Mouse (Mus musculus) cerebellum, adult 9-11 months (tissue): ENCODE measurements at regions not wholly inside any gene's neighbourhood (a gene's known extent, or its start where the extent isn't known, plus 50 kb on each side); places are given as distances from the start of the nearest gene placed in this dataset.

Experiments
- DNase-seq: peaks from one replicate; pipeline ENCODE4 v3.0.0; 2022

GRCm38 (mm10) chr1:122273579-122273978 is 705.8 kb upstream of the Ddx18 start:
- DNase-seq = peak; percentile 40

- DNase-seq = no peak
Observed at GRCm38 (mm10) chr1:122243031-122243430, 675.2 kb upstream of the Ddx18 start.

DNA sequence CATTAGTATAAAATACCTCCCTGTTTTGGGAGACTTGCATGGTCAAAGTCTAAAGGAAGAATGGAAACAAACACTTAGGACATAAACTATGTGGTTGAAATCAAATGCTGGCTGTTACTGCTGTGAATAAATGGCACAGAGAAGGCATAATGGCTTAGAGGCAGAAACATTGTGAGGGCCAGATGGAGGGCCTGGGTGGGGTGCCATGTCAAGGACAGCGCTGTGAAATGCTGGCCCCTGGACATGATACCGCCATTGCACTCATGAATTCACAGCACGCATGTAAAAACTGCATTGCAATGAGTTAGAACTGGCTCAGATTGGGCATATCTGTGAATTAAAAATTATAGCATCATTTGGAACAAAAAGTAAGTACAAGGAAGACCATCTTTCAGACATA is 673.7 kb upstream of the Ddx18 start:
- DNase-seq = no peak

GRCm38 (mm10) chr1:122230442-122230841 is 662.7 kb upstream of the Ddx18 start:
- no peak for DNase-seq

- no peak for DNase-seq
Observed at GRCm38 (mm10) chr1:122212484-122212883, 644.7 kb upstream of the Ddx18 start.

GRCm38 (mm10) chr1:122208619-122209018 is 640.8 kb upstream of the Ddx18 start:
- DNase-seq = no peak

DNA sequence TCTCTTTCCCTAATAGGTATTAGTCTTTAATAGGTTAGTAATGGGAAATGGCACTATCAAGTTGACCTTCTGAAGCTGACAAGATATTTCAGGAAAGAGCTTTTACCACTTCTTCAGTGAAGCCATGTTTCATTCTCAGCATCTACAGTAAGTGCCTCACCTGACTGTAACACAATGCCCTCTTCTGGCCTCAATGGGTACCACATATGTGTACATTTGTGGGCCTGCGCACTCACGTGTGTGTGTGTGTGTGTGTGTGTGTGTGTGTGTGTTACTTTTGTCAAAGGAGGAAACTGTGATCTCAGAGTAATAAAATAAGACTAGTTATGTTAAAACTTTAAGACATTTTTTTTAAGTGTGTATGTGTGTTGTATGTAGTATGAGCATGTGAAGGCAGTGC is 601.8 kb upstream of the Ddx18 start:
- DNase-seq = no peak

DNA sequence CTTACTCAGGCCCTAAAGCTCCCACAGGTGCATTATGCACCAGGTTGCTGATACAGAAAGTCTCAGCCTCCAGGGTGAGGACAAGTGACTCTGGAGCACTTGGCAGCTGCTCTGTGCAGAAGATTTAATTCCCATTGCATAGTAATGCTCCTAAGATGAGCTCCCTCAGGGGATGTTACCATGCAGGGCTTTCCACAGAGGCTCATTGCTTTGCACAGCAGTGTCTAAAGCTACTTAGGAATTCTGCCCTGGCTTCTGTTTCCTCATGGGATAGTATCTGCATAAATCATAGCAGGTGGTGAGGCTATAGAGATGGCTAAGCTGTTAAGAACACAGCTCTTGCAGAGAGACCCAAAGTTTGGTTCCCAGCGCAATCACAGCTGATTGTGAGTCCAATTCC is 594.0 kb upstream of the Ddx18 start:
- DNase-seq = no peak

DNA sequence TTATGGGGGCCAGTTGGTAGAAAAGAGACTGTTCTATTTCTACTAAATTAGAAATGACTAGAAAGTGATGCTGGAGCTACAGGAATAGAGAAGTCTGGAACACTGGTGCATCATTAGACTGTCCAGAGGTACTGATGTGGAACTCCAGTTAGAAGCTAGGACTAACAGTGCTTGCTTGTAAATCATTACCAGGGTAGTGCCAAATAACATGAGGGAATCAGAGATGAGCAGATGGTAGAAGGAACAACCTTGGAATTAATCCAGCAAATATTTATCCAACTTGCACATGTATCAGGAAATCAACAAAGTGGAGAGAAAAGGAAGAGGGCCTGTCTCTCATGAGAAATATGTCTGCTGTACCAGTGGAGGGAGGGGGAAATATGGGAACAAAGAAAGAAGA is 573.6 kb upstream of the Ddx18 start:
- DNase-seq = peak; percentile 6

GRCm38 (mm10) chr1:122123954-122124353 is 556.2 kb upstream of the Ddx18 start:
- DNase-seq = no peak

GRCm38 (mm10) chr1:122095726-122096125 is 527.9 kb upstream of the Ddx18 start:
- DNase-seq = no peak

DNA sequence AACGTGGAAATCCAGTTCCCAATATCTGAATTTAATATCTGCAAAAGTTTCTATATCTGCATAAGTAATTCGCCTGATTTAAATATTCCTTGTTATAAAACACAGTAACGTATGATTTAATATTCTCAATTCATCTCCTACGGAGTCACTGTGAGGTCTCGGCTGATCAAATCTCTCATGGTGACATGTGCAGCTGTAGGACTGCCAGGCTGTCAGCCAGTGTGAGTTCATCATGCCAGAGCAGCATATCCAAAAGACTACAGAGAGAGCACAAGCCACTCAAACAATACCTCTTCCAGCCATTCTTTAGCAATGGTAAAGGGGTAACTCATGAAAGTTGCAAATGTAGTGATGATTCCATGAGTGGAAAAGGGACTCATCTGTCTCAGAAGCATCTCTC is 514.7 kb upstream of the Ddx18 start:
- DNase-seq = no peak

GRCm38 (mm10) chr1:122076085-122076484 is 508.3 kb upstream of the Ddx18 start:
- DNase-seq = no peak

DNA sequence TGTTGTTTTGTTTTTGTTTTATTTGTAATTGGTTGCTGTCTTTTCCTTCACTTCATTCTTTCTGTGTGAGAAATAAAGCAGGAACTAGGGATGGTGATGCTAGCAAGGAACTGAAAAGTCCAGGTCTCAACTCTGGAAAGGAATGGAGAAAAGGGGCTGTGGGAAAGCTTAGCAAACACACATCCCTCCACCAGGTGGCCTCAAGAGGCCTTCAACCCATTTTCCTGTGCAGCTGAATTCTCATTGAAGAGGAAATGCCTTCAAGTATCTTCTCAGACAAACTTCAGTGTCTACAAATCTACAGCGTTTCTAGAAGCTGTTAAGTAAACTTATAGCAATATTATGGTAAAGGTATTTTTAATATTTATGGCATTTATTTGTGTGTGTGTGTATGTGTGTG is 487.4 kb upstream of the Ddx18 start:
- DNase-seq = no peak

DNA sequence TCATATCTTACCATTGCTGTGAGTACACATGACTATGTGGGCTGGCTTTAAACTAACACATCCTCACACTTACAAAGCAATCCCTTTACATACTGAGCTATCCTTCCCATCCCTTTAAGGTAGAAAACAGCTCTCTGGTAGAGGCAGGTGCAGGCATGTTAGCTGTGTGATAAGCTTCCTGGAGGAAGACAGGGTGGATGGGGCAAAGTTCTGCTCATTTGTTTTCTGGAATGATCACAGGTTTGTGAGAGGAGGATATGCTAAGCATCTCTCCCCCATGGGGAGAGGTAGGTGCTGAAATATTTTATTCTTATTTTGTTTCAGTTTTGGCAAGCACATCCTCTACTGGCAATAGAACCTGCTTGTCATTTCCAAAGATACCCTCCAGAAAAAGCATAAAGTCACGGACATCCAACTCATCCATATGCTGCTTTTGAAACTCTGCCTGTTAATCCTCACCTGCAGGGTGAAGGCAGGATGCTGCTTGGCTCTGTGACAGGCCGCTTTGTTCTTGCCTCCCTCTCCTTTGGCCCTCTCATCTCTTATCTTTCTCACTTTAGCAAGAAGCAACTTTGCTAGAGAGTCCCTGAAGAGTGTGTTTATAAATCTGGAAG is 480.4 kb upstream of the Ddx18 start:
- DNase-seq = peak; percentile 75

DNA sequence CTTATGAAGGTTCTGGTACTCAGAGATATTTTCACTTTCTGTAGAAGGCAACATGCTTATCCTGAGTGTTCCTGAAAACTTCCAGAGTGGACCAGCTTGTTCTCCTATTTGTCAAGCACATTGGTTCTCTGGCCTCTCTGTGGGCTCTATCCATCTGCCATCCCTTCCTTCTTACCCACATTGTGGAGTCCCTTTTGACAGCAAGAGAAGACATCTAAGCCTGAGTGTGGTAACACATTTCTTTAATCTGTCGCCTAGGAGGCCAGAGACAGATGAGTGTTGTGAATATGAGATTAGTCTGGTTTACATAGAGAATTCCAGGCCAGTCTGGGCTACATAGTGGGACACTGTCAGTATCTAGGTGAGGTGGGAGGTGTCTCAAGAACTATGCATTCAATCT is 476.1 kb upstream of the Ddx18 start:
- no peak for DNase-seq

DNA sequence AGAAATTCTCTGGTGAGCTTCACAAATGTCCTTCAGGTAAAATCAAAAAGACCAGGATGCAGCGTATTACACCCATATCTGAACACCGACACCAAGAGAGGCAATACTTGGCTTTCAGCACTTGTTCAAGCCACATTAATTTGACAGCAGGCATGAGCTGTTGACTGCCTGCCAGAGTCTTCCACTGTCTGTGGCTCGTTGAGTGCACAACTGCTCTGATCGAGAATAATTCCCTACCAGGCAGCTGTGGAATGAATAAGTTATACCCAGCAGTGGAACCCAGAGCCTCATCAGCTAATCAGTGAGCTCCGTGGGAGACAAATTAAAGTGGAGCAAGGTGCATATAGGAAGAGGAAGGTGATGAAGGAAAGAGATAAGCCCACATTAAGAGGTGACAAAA is 475.3 kb upstream of the Ddx18 start:
- DNase-seq = no peak

DNA sequence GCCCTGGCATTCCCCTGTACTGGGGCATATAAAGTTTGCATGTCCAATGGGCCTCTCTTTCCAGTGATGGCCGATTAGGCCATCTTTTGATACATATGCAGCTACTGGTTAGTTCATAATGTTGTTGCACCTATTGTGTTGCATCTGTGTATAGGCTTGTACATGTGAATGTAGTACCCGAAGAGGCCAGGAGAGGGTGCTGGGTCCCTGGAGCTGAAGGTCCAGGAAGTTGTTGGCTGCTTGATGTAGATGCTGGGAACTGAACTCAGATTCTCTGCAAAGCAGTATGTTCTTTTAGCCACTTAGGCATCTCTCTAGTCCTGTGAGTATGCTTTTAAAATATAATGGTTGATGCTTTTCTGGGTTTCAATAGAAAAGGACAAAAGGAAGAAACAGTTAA is 440.0 kb upstream of the Ddx18 start:
- no peak for DNase-seq

DNA sequence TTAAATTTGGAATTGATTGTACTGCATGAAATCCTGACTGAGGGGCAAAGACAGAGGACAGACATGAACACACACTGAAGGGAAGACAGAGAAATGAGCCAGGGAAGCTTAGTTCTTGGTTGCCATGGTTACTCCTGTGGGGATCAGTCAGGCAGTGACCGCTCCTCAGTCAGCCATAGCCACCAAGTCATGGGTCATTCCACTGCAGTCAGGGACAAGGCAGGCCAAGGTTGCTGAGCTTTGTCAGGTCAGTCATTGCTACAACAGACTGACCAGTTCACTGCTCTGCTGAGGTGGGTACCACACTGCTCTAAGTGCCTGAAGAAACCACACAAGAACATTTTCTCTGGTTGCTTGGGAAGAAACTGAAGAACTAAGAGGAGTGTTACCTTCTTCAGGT is 428.7 kb upstream of the Ddx18 start:
- DNase-seq = no peak

DNA sequence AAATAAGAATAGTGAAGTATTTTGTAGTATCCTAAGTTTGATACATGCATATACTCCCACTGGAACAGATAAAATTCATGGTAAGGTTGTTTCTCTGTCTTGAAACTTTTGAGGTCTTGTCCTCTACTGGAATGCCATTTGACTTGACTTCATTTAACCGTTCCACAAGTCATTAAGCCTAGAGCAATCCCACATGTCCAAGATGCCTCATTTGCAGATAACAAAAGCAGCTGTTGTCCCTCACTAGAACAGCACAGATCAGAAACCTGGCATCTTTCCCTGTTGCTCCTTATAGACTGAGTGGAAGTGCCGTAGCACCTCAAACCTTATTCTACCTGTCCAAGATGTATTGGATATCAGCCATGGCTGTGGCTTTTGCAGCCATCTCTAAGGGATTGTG is 422.9 kb upstream of the Ddx18 start:
- DNase-seq = no peak

- no peak for DNase-seq
Observed at GRCm38 (mm10) chr1:121958942-121959341, 391.2 kb upstream of the Ddx18 start.

DNA sequence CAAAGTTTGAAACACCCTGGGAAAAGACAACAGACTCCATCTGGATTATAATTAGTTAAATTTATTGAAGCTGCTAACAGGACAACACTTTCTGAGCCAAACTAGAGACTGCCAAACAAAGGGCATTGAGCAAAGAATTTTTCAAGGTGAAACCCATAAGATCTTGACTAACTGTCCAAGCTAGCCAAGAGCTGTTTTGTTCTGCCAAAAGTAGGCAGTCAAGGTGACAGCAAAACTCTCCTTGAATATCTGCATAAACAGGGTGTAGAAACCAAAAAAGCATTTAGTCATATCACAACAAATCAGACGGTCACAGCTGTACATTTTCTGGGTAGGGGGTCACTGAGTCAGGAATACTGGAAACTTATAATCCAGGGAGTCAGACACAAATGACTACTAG is 368.1 kb upstream of the Ddx18 start:
- DNase-seq = no peak
